ENCODE assay signal across 8 mouse cellular contexts in genomic region chr8:75033511-75034243, GRCm38 (mm10). TPM values are rescaled to one million over a fixed set of nuclear protein-coding genes. Genes with fewer than 3 reads are reported as not detected.
A peak's percentile ranks its signal among the peaks of the same experiment; 100 is the strongest.
DNase-seq lines count a peak whose midpoint lies in the region; ATAC-seq lines count a peak whose summit lies in the region.

Gene Tom1 (plus strand): TSS chr8:75033705.

- WGBS in heart, embryonic 10.5 days = under 1% methylated on average over 62 of the region's 62 CpGs
- WGBS in kidney, embryonic 15.5 days = under 1% methylated on average over 62 of the region's 62 CpGs

- H3K27me3 ChIP-seq in heart, embryonic 10.5 days (ENCODE audit: insufficient read depth, poor library complexity, severe bottlenecking) = no peaks in the 10 kb centered on the region
- H3K27me3 ChIP-seq in kidney, embryonic 15.5 days = no peaks in the 10 kb centered on the region

- DNase-seq in B cell, adult 2 months = peak; percentile 99
- DNase-seq in brain, adult 2 months (ENCODE audit: low read depth, low spot score) = peak; percentile 100
- DNase-seq in heart, embryonic 10.5 days (ENCODE audit: low spot score) = peak; percentile 99
- DNase-seq in liver = peak; percentile 97
- DNase-seq in spleen, postnatal 4 days (ENCODE audit: low spot score in 2 of 2) = peak; percentile 98 to 99

- H3K4me3 ChIP-seq in heart, embryonic 10.5 days = peak within 1 kb of the TSS; percentile 78
- H3K4me3 ChIP-seq in kidney, embryonic 15.5 days (replicated peaks) = peak within 1 kb of the TSS; percentile 78

- peak within 1 kb of the TSS; percentile 90 for H3K27ac ChIP-seq in heart, embryonic 10.5 days
- peak within 1 kb of the TSS; percentile 92 for H3K27ac ChIP-seq in kidney, embryonic 15.5 days

- H3K9me3 ChIP-seq in heart, embryonic 10.5 days = no peaks in the 10 kb centered on the region
- H3K9me3 ChIP-seq in kidney, embryonic 15.5 days (replicated peaks) = no peaks in the 10 kb centered on the region

- ATAC-seq in erythroblast, adult 5-6 weeks (replicated peaks; ENCODE audit: low FRiP score, poor library complexity, severe bottlenecking) = peak; percentile 92
- ATAC-seq in kidney, embryonic 15.5 days (replicated peaks; ENCODE audit: low FRiP score) = peak; percentile 98
- ATAC-seq in monocyte, adult 5-6 weeks (replicated peaks; ENCODE audit: insufficient number of reproducible peaks, low FRiP score, low TSS enrichment, poor library complexity, severe bottlenecking) = peak; percentile 95

- peaks cover 28% of the 10 kb centered on the region for H3K36me3 ChIP-seq in heart, embryonic 10.5 days
- H3K36me3 ChIP-seq in kidney, embryonic 15.5 days = peaks cover 32% of the 10 kb centered on the region

- H3K4me1 ChIP-seq in heart, embryonic 10.5 days = peaks cover 31% of the 10 kb centered on the region
- peaks cover 19% of the 10 kb centered on the region for H3K4me1 ChIP-seq in kidney, embryonic 15.5 days

- H3K4me2 ChIP-seq in kidney, embryonic 15.5 days = peak within 1 kb of the TSS; percentile 91

- peak within 1 kb of the TSS; percentile 57 for H3K9ac ChIP-seq in kidney, embryonic 15.5 days

RNA-seq across cellular contexts. Expression of gene Tom1, which starts in this region (rescaled TPM):
- 11.7 and 14.8 TPM in 2 replicates for total RNA-seq in erythroblast, adult 5-6 weeks (2015; ENCODE audit: low replicate concordance)
- 8.1 and 19.8 TPM in 2 replicates for total RNA-seq in erythroblast, adult 5-6 weeks (2017; ENCODE audit: low replicate concordance)
- polyA plus RNA-seq in heart, embryonic 10.5 days (2016; fragmentation: Nextera tagmentation; extraction: Ambion mirVana) = 40.3 and 46.4 TPM in 2 replicates
- 29.6 and 35.1 TPM in 2 replicates for polyA plus RNA-seq in kidney, embryonic 15.5 days (2015; fragmentation: Nextera tagmentation; extraction: Ambion mirVana)
- total RNA-seq in monocyte, adult 5-6 weeks (2017) = 21.5 to 55.1 TPM (median 25.0 TPM) in 3 replicates

Comparison
In these comparisons a context has a peak if more than half of its experiments do, and no peak if none do; other contexts are left out.
1. Peak in every context shown above with its lines: DNase-seq, ATAC-seq, H3K4me3 ChIP-seq and H3K27ac ChIP-seq.